Mouse (Mus musculus): Measurements from ENCODE around the gene Fkbp10.

Gene Fkbp10

DNA sequence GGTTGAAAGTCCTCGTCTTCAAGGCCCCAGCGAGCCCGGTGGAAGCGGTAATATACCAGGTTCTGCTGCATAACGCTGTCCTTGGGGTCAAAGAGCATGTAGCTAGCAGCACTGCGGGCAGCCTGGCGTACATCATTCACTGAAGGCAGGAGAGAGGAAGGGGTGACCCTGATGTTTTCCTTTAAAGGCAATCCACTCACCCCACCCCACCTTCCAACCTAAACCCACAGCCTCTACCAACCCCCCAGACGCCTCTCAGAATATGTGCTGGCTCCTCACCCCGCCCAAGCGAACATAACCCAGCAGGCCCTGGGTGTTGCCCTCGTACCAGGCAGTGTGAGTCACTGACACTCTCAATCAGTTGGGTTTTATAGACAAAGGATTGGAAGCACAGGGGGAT is 3.8 kb upstream of the Fkbp10 start:
- peak; percentile 68 for DNase-seq (ENCODE audit: low read depth, low spot score)

- DNase-seq (ENCODE audit: low read depth, low spot score), result no peak
Observed at GRCm38 (mm10) chr11:100413541-100413940, 2.0 kb upstream of the Fkbp10 start.

GRCm38 (mm10) chr11:100414021-100414913 is 1.2 kb upstream of the Fkbp10 start, which contains the start of gene P3h4:
TSS of gene P3h4 (minus strand) at chr11:100414836.
- peak; percentile 66 for DNase-seq (ENCODE audit: low read depth, low spot score)

GRCm38 (mm10) chr11:100421537-100421936 is 6.0 kb downstream of the Fkbp10 start:
- DNase-seq (ENCODE audit: low read depth, low spot score), result no peak

DNA sequence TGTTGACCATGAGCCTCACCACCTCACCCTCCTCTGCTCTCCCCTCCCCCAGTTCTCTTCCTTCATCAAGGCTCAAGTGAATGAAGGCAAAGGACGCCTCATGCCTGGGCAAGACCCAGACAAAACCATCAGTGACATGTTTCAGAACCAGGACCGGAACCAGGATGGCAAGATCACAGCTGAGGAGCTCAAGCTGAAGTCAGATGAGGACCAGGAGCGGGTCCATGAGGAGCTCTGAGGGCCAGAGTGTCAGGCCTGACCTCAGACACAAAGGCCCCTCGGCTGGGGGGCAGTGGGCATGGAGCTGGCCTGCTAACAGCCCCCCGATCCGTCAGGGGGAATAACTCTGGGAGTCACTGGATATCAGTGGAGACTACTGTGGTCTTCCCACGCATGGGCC is 8.3 kb downstream of the Fkbp10 start:
- no peak for DNase-seq (ENCODE audit: low read depth, low spot score)

DNA sequence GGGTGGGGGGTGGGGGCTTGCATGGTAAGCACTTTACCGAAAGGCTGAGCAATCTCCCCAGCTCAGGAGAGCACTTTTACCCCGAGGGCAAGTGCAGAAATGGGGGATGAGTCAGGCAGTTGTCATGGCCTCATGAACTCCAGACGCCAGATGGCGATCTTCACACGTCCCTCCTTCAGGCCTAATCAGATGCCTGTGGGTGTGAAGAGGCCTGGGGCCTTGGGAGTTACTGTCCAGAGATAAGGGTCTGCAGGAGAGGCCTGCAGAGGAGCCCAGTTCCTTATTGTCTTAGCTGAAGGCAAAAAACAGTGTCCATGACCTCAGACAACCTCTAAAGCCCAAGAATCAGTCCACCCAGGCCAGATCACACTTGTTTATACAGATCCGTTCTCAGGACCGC is 10.4 kb downstream of the Fkbp10 start:
- peak; percentile 94 for DNase-seq (ENCODE audit: low read depth, low spot score)

GRCm38 (mm10) chr11:100426820-100427219 is 11.3 kb downstream of the Fkbp10 start:
- no peak for DNase-seq (ENCODE audit: low read depth, low spot score)

- DNase-seq (ENCODE audit: low read depth, low spot score), result no peak
Observed at GRCm38 (mm10) chr11:100428612-100429199, 13.2 kb downstream of the Fkbp10 start.

GRCm38 (mm10) chr11:100430052-100430451 is 14.6 kb downstream of the Fkbp10 start:
- no peak for DNase-seq (ENCODE audit: low read depth, low spot score)

DNA sequence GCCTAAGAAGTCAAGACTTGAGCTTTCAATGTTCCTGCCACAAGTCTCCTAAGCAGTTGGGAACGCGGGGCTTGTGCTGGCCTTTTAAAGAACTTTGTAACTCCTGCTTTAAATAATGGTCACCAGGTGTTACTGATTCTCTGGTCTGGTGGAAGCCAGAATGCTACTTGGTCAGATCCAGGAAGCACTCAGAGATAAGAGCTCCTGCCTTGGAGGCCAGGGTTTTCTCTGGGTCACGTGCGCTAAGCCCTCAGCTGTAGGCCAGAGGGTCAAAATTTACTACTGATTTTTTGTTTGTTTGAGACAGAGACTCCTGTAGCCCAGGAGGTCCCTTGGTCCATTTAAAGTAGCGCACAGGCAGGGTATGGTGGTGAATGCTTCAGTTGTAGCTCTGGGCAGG is 16.5 kb downstream of the Fkbp10 start:
- DNase-seq (ENCODE audit: low read depth, low spot score), result no peak

DNA sequence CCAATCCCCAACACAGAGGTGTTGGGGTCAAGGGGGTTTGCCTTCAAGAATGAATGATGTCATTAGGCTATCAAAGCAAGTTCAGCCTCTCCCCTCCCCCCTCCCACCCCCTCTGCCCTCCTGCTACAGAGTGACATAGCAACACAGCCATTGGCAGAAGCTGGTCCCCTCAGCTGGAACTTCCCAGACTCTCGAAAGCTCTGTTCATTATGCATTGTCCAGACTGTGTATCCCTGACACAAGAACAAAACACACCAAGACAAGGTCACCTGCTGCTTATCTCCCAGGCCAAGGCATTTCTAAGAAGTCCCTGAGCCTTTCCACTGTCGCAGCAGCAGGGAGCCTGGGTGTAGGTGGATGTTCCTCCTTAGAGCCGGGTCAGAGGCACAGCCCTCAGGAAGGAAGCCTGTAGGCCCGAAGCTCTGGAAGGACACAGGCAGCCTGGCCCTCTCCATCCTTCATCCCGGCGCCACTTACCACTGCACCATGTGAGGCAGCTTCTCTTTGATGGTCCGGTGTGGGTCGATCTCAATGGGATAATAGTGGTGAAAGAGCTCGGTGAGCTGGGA is 20.3 kb downstream of the Fkbp10 start:
- DNase-seq (ENCODE audit: low read depth, low spot score), result no peak

GRCm38 (mm10) chr11:100437901-100438300 is 22.4 kb downstream of the Fkbp10 start:
- no peak for DNase-seq (ENCODE audit: low read depth, low spot score)

GRCm38 (mm10) chr11:100440691-100441522 is 25.4 kb downstream of the Fkbp10 start:
- peak; percentile 76 for DNase-seq (ENCODE audit: low read depth, low spot score)

DNA sequence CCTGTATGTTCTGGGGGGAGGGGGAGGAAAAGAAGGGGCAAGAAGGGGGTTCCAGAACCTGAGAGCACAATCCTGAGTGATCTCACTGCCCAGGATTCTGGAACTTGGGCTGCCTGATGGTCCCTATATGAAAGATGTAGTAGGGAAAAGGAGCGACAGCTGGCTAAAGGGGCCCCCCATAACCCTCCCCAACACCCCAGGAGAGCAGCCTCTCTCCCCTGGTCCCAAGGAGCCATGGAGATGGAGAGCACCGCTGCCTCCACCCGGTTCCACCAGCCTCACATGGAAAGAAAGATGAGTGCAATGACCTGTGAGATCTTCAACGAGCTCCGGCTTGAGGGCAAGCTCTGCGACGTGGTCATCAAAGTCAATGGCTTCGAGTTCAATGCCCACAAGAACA is 26.3 kb downstream of the Fkbp10 start, which contains the start of the genes Nt5c3b and Klhl10:
Gene Nt5c3b (minus strand): TSS at position 12 of the 400 bp plus-strand sequence.
Gene Klhl10 (plus strand): TSS at position 121 of the 400 bp plus-strand sequence.
- DNase-seq (ENCODE audit: low read depth, low spot score), result no peak

- DNase-seq (ENCODE audit: low read depth, low spot score), result no peak
Observed at GRCm38 (mm10) chr11:100442625-100443024, 27.1 kb downstream of the Fkbp10 start.

DNA sequence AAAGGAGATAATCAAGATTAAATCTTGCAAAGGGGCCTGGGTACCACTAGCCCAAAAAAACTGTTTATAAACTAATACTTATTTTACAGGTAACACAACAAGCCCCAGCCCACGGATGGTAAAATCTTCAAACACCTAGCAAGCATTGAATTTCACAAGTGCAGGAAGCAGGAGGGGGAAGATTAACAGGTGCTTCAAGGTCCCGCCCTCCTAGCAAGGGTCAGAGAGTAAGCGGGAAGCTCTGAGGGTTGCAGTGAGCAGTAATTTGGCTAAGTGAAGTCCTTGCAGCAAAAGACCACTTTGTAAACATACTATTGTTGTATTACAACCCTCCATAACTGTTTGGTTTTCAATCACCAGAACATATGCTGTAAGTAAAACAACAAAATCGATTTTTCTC is 41.8 kb downstream of the Fkbp10 start:
- no peak for DNase-seq (ENCODE audit: low read depth, low spot score)

DNA sequence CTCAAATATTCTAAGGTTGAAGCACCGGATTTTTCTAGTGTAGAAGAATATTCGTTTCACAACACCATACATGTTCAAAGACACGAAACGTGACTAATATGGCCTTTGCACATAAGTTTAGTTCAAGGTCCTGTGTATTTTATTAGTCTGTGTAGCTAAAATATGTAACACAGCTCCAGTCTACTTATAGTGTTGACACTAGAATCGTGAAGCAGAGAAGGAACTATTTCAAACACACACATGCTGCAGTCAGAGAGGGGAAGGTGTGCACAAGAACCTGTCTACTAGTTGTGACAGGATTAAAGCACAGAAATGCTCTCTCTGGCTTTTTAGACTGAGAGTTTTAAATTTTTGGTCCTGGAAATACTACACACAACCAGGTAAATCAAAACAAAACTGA is 42.2 kb downstream of the Fkbp10 start:
- no peak for DNase-seq (ENCODE audit: low read depth, low spot score)

- no peak for DNase-seq (ENCODE audit: low read depth, low spot score)
Observed at GRCm38 (mm10) chr11:100462699-100463098, 47.2 kb downstream of the Fkbp10 start.

DNA sequence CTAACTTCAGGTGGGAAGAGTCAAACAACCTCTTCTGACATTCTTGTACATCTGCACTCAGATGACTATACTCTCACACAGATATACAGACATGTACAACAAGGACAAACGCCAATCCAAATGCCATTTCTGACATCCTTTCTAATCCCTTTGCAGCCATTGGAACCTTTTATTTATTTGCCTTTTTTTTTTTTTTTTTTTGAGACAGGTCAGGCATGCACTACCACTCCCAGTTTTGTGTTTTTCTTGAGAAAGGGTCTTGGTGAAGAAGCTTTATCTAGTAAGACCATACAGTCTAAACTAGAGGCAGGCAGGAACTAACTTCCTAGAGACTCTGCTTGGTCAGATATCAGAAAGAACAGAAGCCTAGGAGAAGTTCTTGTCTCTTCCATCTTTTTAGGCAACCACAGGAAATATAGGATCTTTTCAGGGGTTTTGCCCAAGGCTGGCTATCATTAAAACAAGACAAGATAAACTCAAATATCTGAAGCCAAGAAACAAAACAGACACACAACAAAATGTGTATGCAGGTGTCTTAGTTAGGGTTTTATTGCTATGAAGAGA is 49.8 kb downstream of the Fkbp10 start:
- DNase-seq (ENCODE audit: low read depth, low spot score), result no peak

DNA sequence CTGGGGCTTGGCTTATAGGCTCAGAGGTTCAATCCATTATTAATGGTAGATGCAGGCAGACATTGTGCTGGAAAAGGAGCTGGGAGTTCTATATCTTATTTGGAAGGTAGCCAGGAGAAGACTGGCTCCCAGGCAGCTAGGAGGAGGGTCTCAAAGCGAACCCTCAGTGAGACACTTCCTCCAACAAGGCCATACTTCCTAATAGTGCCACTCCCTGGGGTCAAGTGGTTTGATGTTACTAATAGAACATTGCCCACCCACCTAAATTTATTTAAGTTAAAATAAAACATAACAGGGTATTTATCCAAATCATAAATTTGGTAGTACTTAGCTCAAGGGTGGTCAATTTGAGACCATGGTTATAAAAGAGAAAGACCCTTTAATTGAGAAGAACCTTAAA is 50.3 kb downstream of the Fkbp10 start:
- DNase-seq (ENCODE audit: low read depth, low spot score), result no peak

All from ES-CJ7 (cell line).